Mouse (Mus musculus) erythroblast, embryonic 14.5 days (primary cell): ENCODE measurements around the gene Atp6v1fnb.

Experiments
- GATA1 ChIP-seq: IDR thresholded peaks from 2 replicates; pipeline ENCODE4 v1.6.1; 2012; ENCODE audit warnings: low read length, inconsistent platforms, mixed read lengths
- TAL1 ChIP-seq: IDR thresholded peaks from 3 replicates; pipeline ENCODE4 v1.6.1; 2012; ENCODE audit warnings: low read length, inconsistent platforms, mixed read lengths

- TF ChIP-seq TAL1: no peak
- TF ChIP-seq GATA1: no peak
These were observed 22.9 kb downstream of the Atp6v1fnb start for GRCm38 (mm10) chr6:29494101-29494500.
